Mouse (Mus musculus) cerebellum, postnatal 25 days (tissue): Measurements from ENCODE around the gene Sergef.

Experiments used
- DNase-seq, 2 experiments: peaks; one replicate each; pipeline ENCODE4 v3.0.0; 2021; ENCODE audit warnings: mixed read lengths in 2 of 2

The Sergef gene

GRCm38 (mm10) chr7:46536456-46537097, 103.0 kb downstream of the Sergef start:
- DNase-seq = peak in 1 of 2 experiments; percentile 48

GRCm38 (mm10) chr7:46535429-46535799, 104.2 kb downstream of the Sergef start:
- peak; percentile 95 to 97 for DNase-seq

- DNase-seq = peak in 1 of 2 experiments; percentile 52
Measured at GRCm38 (mm10) chr7:46534767-46535428, 104.7 kb downstream of the Sergef start.

- peak; percentile 56 to 58 for DNase-seq
Measured at GRCm38 (mm10) chr7:46533518-46533917, 106.1 kb downstream of the Sergef start.

GRCm38 (mm10) chr7:46531345-46531744, 108.3 kb downstream of the Sergef start:
- DNase-seq = no peak

GRCm38 (mm10) chr7:46529930-46530329, 109.7 kb downstream of the Sergef start:
- DNase-seq = no peak

GRCm38 (mm10) chr7:46529259-46529658, 110.3 kb downstream of the Sergef start:
- DNase-seq = no peak

GRCm38 (mm10) chr7:46526665-46527154, 112.9 kb downstream of the Sergef start:
- no peak for DNase-seq

- no peak for DNase-seq
Measured at GRCm38 (mm10) chr7:46523215-46523614, 116.4 kb downstream of the Sergef start.

GRCm38 (mm10) chr7:46521794-46522193, 117.8 kb downstream of the Sergef start:
- no peak for DNase-seq

GRCm38 (mm10) chr7:46519148-46519547, 120.5 kb downstream of the Sergef start:
- DNase-seq = no peak

- no peak for DNase-seq
Measured at GRCm38 (mm10) chr7:46517158-46517557, 122.4 kb downstream of the Sergef start.

- DNase-seq = peak in 1 of 2 experiments; percentile 59
Measured at GRCm38 (mm10) chr7:46515960-46516359, 123.6 kb downstream of the Sergef start.

- DNase-seq = no peak
Measured at GRCm38 (mm10) chr7:46514981-46515380, 124.6 kb downstream of the Sergef start.

GRCm38 (mm10) chr7:46513562-46513961, 126.0 kb downstream of the Sergef start:
- DNase-seq = peak; percentile 47 to 60

- DNase-seq = peak in 1 of 2 experiments; percentile 37
Measured at GRCm38 (mm10) chr7:46512792-46513191, 126.8 kb downstream of the Sergef start.

GRCm38 (mm10) chr7:46510806-46511205, 128.8 kb downstream of the Sergef start:
- peak; percentile 54 to 55 for DNase-seq

- peak; percentile 95 to 96 for DNase-seq
Measured at GRCm38 (mm10) chr7:46509391-46510310, 130.0 kb downstream of the Sergef start.

GRCm38 (mm10) chr7:46508590-46509318, 130.9 kb downstream of the Sergef start:
- DNase-seq = peak in 1 of 2 experiments; percentile 46

GRCm38 (mm10) chr7:46504157-46504556, 135.4 kb downstream of the Sergef start:
- peak; percentile 60 to 63 for DNase-seq

GRCm38 (mm10) chr7:46502650-46503049, 137.0 kb downstream of the Sergef start:
- no peak for DNase-seq

- no peak for DNase-seq
Measured at GRCm38 (mm10) chr7:46501458-46501857, 138.1 kb downstream of the Sergef start.
